Mouse (Mus musculus) forebrain, embryonic 14.5 days (tissue): ENCODE measurements around the gene 1600014C23Rik. TPM values are rescaled to one million over a fixed set of nuclear protein-coding genes. Genes with fewer than 3 reads are reported as not detected.

Experiments used
- ATAC-seq: fragments of 200-750 bp; cut with Nextera tagmentation; 2 replicates; pipeline ENCODE4 v1.8.0; 2017; ENCODE audit warnings: mild to moderate bottlenecking, moderate library complexity
- DNase-seq: peaks from one replicate; pipeline ENCODE4 v3.0.0-alpha.2; 2015; ENCODE audit warnings: low spot score
- H3K27ac ChIP-seq: fragments of 300-500 bp; sonication (generic); 2 replicates; pipeline ENCODE4 v1.5.1; 2014; ENCODE audit warnings: low read depth, mild to moderate bottlenecking, control low read depth, low read length, moderate library complexity
- H3K27me3 ChIP-seq: fragments of 300-500 bp; sonication (generic); replicated peaks from 2 replicates; pipeline ENCODE4 v1.6.1; 2014; ENCODE audit warnings: low read length, control low read depth, mixed read lengths; ENCODE audit not compliant: control insufficient read depth, insufficient read depth
- H3K36me3 ChIP-seq: fragments of 300-500 bp; sonication (generic); 2 replicates; pipeline ENCODE4 v1.6.1; 2014; ENCODE audit warnings: low read length, control low read depth; ENCODE audit not compliant: control insufficient read depth, insufficient read depth
- H3K4me1 ChIP-seq: fragments of 300-500 bp; sonication (generic); 2 replicates; pipeline ENCODE4 v1.6.1; 2014; ENCODE audit warnings: antibody characterized with exemption, low read length, control low read depth; ENCODE audit not compliant: control insufficient read depth, insufficient read depth
- H3K4me2 ChIP-seq: fragments of 300-500 bp; sonication (generic); 2 replicates; pipeline ENCODE4 v1.6.1; 2014; ENCODE audit warnings: mild to moderate bottlenecking, control low read depth, low read length
- H3K4me3 ChIP-seq: fragments of 300-500 bp; sonication (generic); 2 replicates; pipeline ENCODE4 v1.5.1; 2014; ENCODE audit warnings: low read depth, low read length, control low read depth
- H3K9ac ChIP-seq: fragments of 300-500 bp; sonication (generic); 2 replicates; pipeline ENCODE4 v1.6.1; 2014; ENCODE audit warnings: mild to moderate bottlenecking, low read length, control low read depth, moderate library complexity
- H3K9me3 ChIP-seq: fragments of 300-500 bp; sonication (generic); replicated peaks from 2 replicates; pipeline ENCODE4 v1.6.1; 2016; ENCODE audit warnings: low read length, control low read depth, mixed read lengths; ENCODE audit not compliant: control insufficient read depth
- WGBS: fragments of 180-500 bp; shearing (Covaris S2); extraction: QIAGEN DNeasy Blood & Tissue Kit; methylation state at CpG from one replicate; pipeline ENCODE4 v1.1.7; 2014; 5-methylcytosine and 5-hydroxymethylcytosine counted together
- polyA plus RNA-seq: library from polyadenylated mRNA; unstranded; fragments of >200 nt; fragmentation: Nextera tagmentation; extraction: Ambion mirVana; gene quantifications from 2 replicates; pipeline ENCODE4 v1.2.1, GENCODE M21; 2014

Gene 1600014C23Rik
- polyA plus RNA-seq, 1 experiment from 2014 or later: 0.38 TPM

DNA sequence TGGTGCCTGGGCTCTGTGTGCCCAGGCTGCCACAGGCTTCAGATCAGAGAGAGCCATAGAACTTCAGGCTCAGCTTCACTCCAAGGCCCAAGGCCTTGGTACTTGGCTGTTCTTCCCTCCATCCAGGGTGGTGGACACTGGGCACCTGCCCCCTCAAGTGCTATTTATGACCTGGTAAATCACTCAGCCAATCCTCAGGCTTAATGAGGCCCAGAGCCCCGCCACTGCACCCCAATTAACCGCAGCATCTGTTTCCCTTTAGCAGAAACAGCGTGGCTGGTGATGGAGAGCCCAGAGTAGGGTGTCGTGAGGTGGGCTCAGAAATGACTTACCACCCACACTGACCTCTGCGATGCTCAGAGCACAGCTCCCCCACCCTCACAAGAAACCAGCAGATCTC lies 23.2 kb upstream of the 1600014C23Rik start:
- no peak for ATAC-seq
- no peak overlapping the region for H3K27ac ChIP-seq
- no peaks in the 10 kb centered on the region for H3K9me3 ChIP-seq
- H3K4me1 ChIP-seq: no peaks in the 10 kb centered on the region
- DNase-seq: no peak
- 59% methylated on average over 5 of the region's 5 CpGs for WGBS
- no peak overlapping the region for H3K4me3 ChIP-seq
- H3K27me3 ChIP-seq: no peaks in the 10 kb centered on the region
- H3K9ac ChIP-seq: no peak overlapping the region
- H3K4me2 ChIP-seq: no peak overlapping the region
- no peaks in the 10 kb centered on the region for H3K36me3 ChIP-seq

DNA sequence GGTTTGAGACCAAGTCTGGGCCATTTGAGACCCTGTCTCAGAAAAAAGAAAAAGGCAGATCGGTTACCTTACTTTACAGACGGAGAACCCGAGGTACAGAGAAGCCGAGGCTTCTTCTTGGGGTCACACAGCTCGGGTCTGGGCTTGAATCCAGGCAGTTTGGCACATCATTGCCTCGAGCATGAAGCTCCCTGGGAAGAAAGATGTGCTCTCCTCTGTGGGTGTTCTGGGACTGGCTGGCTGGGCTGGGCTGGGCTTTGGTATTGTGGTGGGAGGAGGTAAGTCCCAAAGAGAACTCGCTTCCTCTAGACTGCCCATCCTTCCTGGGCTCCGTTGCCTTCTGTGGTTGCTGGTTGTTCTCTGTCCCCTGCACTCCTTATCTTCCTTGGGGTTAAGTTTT lies 22.7 kb upstream of the 1600014C23Rik start:
- H3K36me3 ChIP-seq: no peaks in the 10 kb centered on the region
- no peak overlapping the region for H3K27ac ChIP-seq
- H3K4me3 ChIP-seq: no peak overlapping the region
- H3K4me2 ChIP-seq: no peak overlapping the region
- ATAC-seq (no peak), DNase-seq (no peak)
- no peak overlapping the region for H3K9ac ChIP-seq
- WGBS: 78% methylated on average over 8 of the region's 8 CpGs
- H3K4me1 ChIP-seq: no peaks in the 10 kb centered on the region
- H3K27me3 ChIP-seq: no peaks in the 10 kb centered on the region
- no peaks in the 10 kb centered on the region for H3K9me3 ChIP-seq

DNA sequence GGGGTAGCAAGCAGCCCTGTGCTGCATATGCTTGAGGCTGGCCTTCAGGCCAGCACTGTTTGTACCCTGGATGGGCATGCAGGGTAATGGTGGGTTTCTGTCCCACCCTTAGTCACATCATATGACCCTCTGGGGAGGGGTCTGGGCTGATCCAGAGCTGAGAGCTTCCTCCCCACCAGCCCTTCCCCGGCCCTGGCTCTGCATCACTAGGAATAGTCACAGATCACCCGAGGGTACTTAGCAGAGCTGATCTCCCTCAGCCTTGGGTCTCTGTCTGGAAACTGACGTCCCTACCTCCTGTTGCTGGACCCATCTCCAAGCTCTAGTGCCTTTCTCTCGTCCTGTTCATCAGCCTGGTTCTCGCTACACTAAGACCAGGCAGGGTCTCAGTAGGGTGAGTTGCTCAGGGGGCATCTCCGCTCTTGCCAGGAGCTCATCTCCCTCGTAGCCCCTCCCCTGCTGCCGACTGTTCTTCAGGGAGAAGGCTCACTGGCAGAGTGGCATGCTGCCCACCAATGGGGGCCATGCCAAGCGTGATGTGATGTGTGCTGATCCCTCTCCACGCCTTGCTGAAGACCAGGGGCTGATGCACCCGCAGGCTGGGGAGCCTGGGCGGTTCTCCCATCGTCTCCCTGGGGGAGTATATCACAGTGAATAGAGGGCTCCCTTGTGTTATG lies 20.7 kb upstream of the 1600014C23Rik start:
- H3K27me3 ChIP-seq: no peaks in the 10 kb centered on the region
- H3K4me1 ChIP-seq: no peaks in the 10 kb centered on the region
- no peak overlapping the region for H3K9ac ChIP-seq
- no peak overlapping the region for H3K4me3 ChIP-seq
- peak; percentile 82 for DNase-seq
- peak; percentile 87 for ATAC-seq
- no peak overlapping the region for H3K4me2 ChIP-seq
- H3K9me3 ChIP-seq: no peaks in the 10 kb centered on the region
- H3K27ac ChIP-seq: no peak overlapping the region
- no peaks in the 10 kb centered on the region for H3K36me3 ChIP-seq
- whole genome bisulfite sequencing: 66% methylated on average over 13 of the region's 13 CpGs

DNA sequence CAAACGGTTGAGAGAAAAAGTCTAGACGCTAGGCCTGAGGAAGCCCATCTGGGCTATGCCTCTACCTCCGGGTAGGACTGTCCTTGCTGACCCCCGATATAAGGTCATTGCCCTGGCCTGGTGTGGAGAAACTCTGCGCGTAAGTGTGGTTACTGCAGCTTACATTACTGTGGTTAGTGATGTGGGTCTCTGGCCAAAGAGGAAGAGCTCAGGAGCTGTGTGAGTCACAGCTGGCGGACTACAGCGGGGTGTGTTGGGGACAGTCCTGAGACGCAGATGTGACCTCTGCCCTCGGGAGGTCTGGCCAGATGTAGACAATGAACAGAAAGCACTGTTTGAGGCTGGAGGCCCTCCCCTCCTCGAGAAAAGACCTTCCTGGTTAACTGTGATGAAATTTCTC lies 19.0 kb upstream of the 1600014C23Rik start:
- DNase-seq (no peak), ATAC-seq (no peak)
- no peaks in the 10 kb centered on the region for H3K9me3 ChIP-seq
- no peak overlapping the region for H3K4me2 ChIP-seq
- no peaks in the 10 kb centered on the region for H3K4me1 ChIP-seq
- no peak overlapping the region for H3K9ac ChIP-seq
- 71% methylated on average over 11 of the region's 11 CpGs for WGBS
- no peak overlapping the region; the same call in 1 of the 2 replicates for H3K27ac ChIP-seq
- no peak overlapping the region for H3K4me3 ChIP-seq
- H3K27me3 ChIP-seq: no peaks in the 10 kb centered on the region
- H3K36me3 ChIP-seq: no peaks in the 10 kb centered on the region

DNA sequence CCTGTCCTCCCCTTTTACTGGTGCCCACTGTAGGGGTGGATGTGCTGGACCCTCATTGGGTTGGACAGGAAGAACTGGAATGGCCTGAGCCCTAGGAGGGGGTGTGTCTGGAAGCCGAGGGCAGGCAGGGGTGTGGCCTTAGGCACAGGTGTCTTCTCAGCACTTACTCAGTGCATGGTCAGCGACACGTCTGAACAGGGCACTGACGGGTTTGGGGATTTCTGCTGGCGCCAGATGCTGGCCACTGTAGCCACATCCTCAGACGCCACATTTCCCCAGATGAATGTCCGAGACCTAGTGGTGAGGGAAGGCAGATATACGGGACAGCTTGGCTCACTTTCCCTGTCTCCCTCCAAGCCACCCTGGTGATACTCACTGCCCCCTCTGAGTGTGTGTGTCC lies 18.4 kb upstream of the 1600014C23Rik start:
- Histone ChIP-seq H3K36me3 (no peaks in the 10 kb centered on the region), H3K4me3 (no peak overlapping the region), H3K4me1 (no peaks in the 10 kb centered on the region), H3K27me3 (no peaks in the 10 kb centered on the region), H3K9me3 (no peaks in the 10 kb centered on the region), H3K27ac (no peak overlapping the region), H3K9ac (no peak overlapping the region), H3K4me2 (no peak overlapping the region)
- DNase-seq (no peak), ATAC-seq (no peak)
- 88% methylated on average over 8 of the region's 8 CpGs for WGBS

DNA sequence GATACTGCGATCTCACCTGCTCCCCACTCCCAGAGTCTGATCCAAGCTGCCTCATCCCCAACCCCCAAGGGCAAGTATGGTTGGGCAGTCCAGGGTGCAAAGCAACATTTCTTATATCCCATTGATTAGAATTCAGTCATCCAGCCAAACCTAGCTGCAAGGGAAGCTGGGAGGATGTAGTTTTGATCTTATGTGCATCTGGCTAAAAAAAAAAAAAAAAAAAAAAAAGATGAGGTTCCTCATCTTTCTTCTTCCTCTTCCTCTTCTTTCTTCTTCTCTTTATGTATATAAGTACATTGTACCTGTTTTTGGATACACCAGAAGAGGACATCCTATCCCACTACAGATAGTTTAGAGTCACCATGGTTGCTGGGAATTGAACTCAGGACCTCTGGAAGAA lies 17.7 kb upstream of the 1600014C23Rik start:
- no peaks in the 10 kb centered on the region for H3K36me3 ChIP-seq
- H3K9me3 ChIP-seq: no peaks in the 10 kb centered on the region
- no peak overlapping the region for H3K4me2 ChIP-seq
- no peak overlapping the region for H3K4me3 ChIP-seq
- no peaks in the 10 kb centered on the region for H3K27me3 ChIP-seq
- H3K9ac ChIP-seq: no peak overlapping the region
- no peak for DNase-seq
- no peak for ATAC-seq
- no peaks in the 10 kb centered on the region for H3K4me1 ChIP-seq
- no peak overlapping the region for H3K27ac ChIP-seq
- WGBS: 100% methylated on average over 1 of the region's 1 CpGs

DNA sequence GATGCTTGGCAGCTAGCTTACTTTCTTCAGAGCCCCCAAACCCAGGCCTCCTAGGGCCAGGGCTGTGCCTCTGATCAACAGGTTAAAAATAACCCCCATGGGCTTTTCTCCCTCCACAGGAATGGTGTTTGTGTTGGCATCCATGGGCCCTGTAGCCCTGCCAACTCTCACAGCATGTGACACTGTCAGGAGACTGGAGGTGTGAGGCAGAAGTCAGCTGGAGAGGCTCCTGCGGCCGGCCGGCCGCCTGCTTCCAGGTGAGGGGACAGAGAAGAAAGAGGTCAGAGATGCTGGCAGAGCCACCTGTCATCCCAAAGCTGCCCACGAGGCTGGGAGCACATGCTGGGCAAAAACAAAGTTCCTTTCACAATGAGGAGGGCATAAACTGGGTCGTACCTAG lies 15.5 kb upstream of the 1600014C23Rik start:
- Histone ChIP-seq H3K27me3 (no peaks in the 10 kb centered on the region), H3K9ac (no peak overlapping the region), H3K36me3 (no peaks in the 10 kb centered on the region), H3K4me2 (no peak overlapping the region), H3K9me3 (no peaks in the 10 kb centered on the region), H3K4me3 (no peak overlapping the region), H3K4me1 (no peaks in the 10 kb centered on the region), H3K27ac (no peak overlapping the region)
- WGBS: 71% methylated on average over 6 of the region's 6 CpGs
- DNase-seq: no peak
- ATAC-seq: no peak

DNA sequence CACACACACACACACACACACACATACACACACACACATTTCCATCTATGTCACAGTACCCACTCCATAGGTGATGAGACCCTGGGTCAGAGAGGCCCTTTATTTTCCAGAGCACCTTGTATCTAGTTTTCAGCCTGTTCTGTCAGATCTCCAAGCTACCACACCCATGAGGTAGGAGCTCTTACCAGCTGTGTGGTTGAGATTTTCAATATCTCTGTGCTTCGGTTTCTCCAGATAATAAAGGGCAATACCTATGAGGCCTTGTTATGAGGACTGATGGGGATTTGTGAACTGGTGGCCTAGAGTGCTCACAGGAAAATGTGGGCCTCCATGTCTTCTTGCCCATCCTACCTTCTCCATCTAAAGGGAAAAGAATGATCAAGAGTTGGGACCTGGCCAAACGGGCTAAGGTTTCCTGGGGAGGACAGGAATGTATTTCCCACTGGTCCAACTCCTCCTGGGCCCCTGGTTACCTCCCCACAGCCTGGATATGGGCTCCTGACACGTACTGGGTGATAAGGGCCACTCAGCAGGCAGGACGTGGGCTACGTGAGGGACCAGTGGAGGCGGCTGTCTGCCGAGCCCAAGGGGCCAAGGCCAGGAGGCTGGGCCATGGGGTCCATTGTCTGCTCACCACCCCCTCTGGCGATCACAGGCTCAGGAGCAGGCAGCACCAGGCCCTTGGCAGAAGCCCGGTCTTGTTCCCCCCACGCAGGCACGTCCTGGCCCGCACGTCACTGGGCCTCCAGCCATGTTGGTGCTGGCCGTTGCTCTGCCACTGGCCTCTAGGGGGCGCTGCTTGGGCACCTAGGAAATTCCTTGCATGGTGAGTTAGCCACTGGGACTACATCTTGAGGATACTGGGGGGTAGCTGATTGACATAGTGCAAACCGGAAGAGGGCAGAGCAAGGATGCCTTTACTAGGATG lies 14.5 kb upstream of the 1600014C23Rik start:
- Histone ChIP-seq H3K9me3 (no peaks in the 10 kb centered on the region), H3K4me2 (no peak overlapping the region), H3K4me3 (no peak overlapping the region), H3K27me3 (no peaks in the 10 kb centered on the region), H3K36me3 (no peaks in the 10 kb centered on the region), H3K4me1 (no peaks in the 10 kb centered on the region), H3K9ac (no peak overlapping the region), H3K27ac (no peak overlapping the region)
- DNase-seq (peak; percentile 44), ATAC-seq (0 out of 2 replicates have a peak, but pooled peaks have one; percentile 34)
- WGBS: 63% methylated on average over 16 of the region's 16 CpGs

DNA sequence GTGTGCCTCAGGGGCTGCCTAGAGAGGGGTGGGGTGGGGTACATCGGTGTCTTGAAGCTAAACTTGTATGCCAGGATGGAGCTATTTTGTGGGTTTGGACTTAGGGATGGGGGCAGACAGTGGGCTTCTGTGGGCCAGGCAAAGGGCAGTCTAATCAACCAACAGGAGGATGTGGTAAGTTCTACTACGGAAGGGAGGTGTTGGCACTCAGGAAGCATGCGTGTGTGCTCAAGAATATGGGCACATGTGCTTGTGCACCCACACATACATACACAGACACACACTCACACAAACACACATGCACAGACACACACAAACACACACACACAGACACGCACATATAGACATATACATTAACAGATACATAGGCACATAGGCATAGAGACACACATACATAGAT lies 13.6 kb upstream of the 1600014C23Rik start:
- Histone ChIP-seq H3K9ac (no peak overlapping the region), H3K4me3 (no peak overlapping the region), H3K9me3 (no peaks in the 10 kb centered on the region), H3K4me2 (no peak overlapping the region), H3K36me3 (no peaks in the 10 kb centered on the region), H3K27ac (no peak overlapping the region), H3K27me3 (no peaks in the 10 kb centered on the region), H3K4me1 (no peaks in the 10 kb centered on the region)
- no peak for ATAC-seq
- WGBS: 94% methylated on average over 4 of the region's 4 CpGs
- DNase-seq: no peak
